Mouse (Mus musculus): ENCODE results near the gene Gnat1. TPM values are rescaled to one million over a fixed set of nuclear protein-coding genes. Genes with fewer than 3 reads are reported as not detected.
"Not testable (repeated sequence)": the region's sequence is repeated elsewhere in the genome, so short reads cannot be mapped to it uniquely, and the experiment has no call there.

The Gnat1 gene
- polyA plus RNA-seq, 1 experiment = 0.09 TPM

DNA sequence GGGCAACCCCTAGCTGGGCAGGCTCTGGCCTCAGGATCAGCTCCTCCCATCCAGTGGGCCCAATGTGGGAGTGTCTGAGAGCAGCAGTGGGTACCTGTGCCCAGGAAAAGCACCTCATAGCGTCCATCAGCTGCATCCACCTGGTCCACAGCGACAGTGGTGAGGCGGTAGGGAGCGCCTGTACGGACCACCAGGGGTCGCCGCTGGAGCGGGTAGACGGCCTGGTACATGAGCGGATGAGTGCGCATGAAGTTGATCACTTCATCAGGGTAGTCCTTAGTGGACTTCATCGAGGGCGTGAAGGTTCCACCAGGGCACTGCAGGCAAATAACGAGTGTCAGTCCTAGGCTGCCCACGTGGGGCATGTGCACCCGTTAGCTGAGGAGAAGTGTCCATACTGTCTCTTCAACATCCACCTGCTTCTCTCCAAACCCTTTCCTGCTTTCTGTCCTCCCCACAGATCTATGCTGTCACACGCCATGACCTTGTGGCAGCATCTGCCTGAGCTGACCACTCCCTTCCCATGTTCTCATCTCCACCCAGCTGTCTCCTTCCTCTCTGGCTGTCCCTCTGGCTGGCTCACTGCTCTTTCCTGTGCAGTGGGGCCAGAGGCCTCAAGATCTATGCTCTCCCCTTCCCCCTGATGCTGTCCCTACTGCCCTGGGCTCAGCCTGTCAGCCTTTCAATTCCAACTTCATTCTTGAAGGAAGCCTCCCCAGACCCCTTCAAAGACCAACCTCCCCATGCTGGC is 5.9 kb upstream of the Gnat1 start:
- TF ChIP-seq CTCF (conservative IDR thresholded peaks at IDR 0.05; ENCODE audit: insufficient read depth, insufficient read length, low read depth, low read length) (peak; percentile 65), POLR2A (IDR thresholded peaks at IDR 0.05; ENCODE audit: low read depth, low read length) (no peak)
- Histone ChIP-seq H3K27ac (ENCODE audit: insufficient read depth, low read depth, low read length) (peak overlapping the region; percentile 70), H3K4me1 (ENCODE audit: control insufficient read depth, insufficient read depth, low read length) (no peaks in the 10 kb centered on the region), H3K36me3 (ENCODE audit: control insufficient read depth, insufficient read depth, low read length) (no peaks in the 10 kb centered on the region), H3K27me3 (replicated peaks; ENCODE audit: control insufficient read depth, insufficient read depth, low read length) (no peaks in the 10 kb centered on the region), H3K4me3 (ENCODE audit: insufficient read depth, low read depth, low read length) (no peak overlapping the region)
- peak; percentile 75 for DNase-seq
- WGBS = 37% methylated on average over 17 of the region's 17 CpGs

GRCm38 (mm10) chr9:107682405-107682804 is 2.9 kb upstream of the Gnat1 start:
- TF ChIP-seq POLR2A (IDR thresholded peaks at IDR 0.05; ENCODE audit: low read depth, low read length) (no peak), CTCF (conservative IDR thresholded peaks at IDR 0.05; ENCODE audit: insufficient read depth, insufficient read length, low read depth, low read length) (no peak)
- DNase-seq = peak; percentile 52
- H3K4me1 ChIP-seq (ENCODE audit: control insufficient read depth, insufficient read depth, low read length) = no peaks in the 10 kb centered on the region
- 71% methylated on average over 20 of the region's 20 CpGs for WGBS
- no peaks in the 10 kb centered on the region for H3K36me3 ChIP-seq (ENCODE audit: control insufficient read depth, insufficient read depth, low read length)
- no peaks in the 10 kb centered on the region for H3K27me3 ChIP-seq (replicated peaks; ENCODE audit: control insufficient read depth, insufficient read depth, low read length)
- no peak overlapping the region for H3K27ac ChIP-seq (ENCODE audit: insufficient read depth, low read depth, low read length)
- no peak overlapping the region for H3K4me3 ChIP-seq (ENCODE audit: insufficient read depth, low read depth, low read length)

- Histone ChIP-seq H3K4me3 (ENCODE audit: insufficient read depth, low read depth, low read length) (no peak overlapping the region), H3K36me3 (ENCODE audit: control insufficient read depth, insufficient read depth, low read length) (no peaks in the 10 kb centered on the region), H3K27ac (ENCODE audit: insufficient read depth, low read depth, low read length) (no peak overlapping the region), H3K4me1 (ENCODE audit: control insufficient read depth, insufficient read depth, low read length) (peaks cover 3% of the 10 kb centered on the region; the same call in 1 of the 2 replicates), H3K27me3 (replicated peaks; ENCODE audit: control insufficient read depth, insufficient read depth, low read length) (no peaks in the 10 kb centered on the region)
- WGBS = 97% methylated on average over 2 of the region's 2 CpGs
- no peak for TF ChIP-seq CTCF (conservative IDR thresholded peaks at IDR 0.05; ENCODE audit: insufficient read depth, insufficient read length, low read depth, low read length)
- TF ChIP-seq POLR2A (IDR thresholded peaks at IDR 0.05; ENCODE audit: low read depth, low read length) = no peak
- no peak for DNase-seq
Measured at GRCm38 (mm10) chr9:107678861-107679260, 651 bp downstream of the Gnat1 start.

- WGBS = 32% methylated on average over 14 of the region's 14 CpGs
- not testable (repeated sequence) for H3K27me3 ChIP-seq (replicated peaks; ENCODE audit: control insufficient read depth, insufficient read depth, low read length); H3K27ac ChIP-seq (ENCODE audit: insufficient read depth, low read depth, low read length); H3K4me3 ChIP-seq (ENCODE audit: insufficient read depth, low read depth, low read length); H3K36me3 ChIP-seq (ENCODE audit: control insufficient read depth, insufficient read depth, low read length); H3K4me1 ChIP-seq (ENCODE audit: control insufficient read depth, insufficient read depth, low read length)
- DNase-seq = peak; percentile 84
- 0 out of 2 replicates have a peak, but pooled peaks have one; percentile 27 for TF ChIP-seq CTCF (conservative IDR thresholded peaks at IDR 0.05; ENCODE audit: insufficient read depth, insufficient read length, low read depth, low read length)
Measured at GRCm38 (mm10) chr9:107677819-107678526, 1.5 kb downstream of the Gnat1 start.

GRCm38 (mm10) chr9:107677091-107677784 is 2.3 kb downstream of the Gnat1 start:
- H3K27me3 ChIP-seq (replicated peaks; ENCODE audit: control insufficient read depth, insufficient read depth, low read length) = no peaks in the 10 kb centered on the region
- H3K4me3 ChIP-seq (ENCODE audit: insufficient read depth, low read depth, low read length) = no peak overlapping the region
- no peaks in the 10 kb centered on the region for H3K36me3 ChIP-seq (ENCODE audit: control insufficient read depth, insufficient read depth, low read length)
- no peak for TF ChIP-seq POLR2A (IDR thresholded peaks at IDR 0.05; ENCODE audit: low read depth, low read length)
- peak; percentile 87 for TF ChIP-seq CTCF (conservative IDR thresholded peaks at IDR 0.05; ENCODE audit: insufficient read depth, insufficient read length, low read depth, low read length)
- peaks cover 3% of the 10 kb centered on the region; the same call in 1 of the 2 replicates for H3K4me1 ChIP-seq (ENCODE audit: control insufficient read depth, insufficient read depth, low read length)
- H3K27ac ChIP-seq (ENCODE audit: insufficient read depth, low read depth, low read length) = no peak overlapping the region
- DNase-seq = peak; percentile 62
- 17% methylated on average over 17 of the region's 17 CpGs for WGBS

- Histone ChIP-seq H3K4me3 (ENCODE audit: insufficient read depth, low read depth, low read length) (peak overlapping the region; percentile 6; the same call in 1 of the 2 replicates), H3K36me3 (ENCODE audit: control insufficient read depth, insufficient read depth, low read length) (no peaks in the 10 kb centered on the region), H3K27me3 (replicated peaks; ENCODE audit: control insufficient read depth, insufficient read depth, low read length) (no peaks in the 10 kb centered on the region), H3K4me1 (ENCODE audit: control insufficient read depth, insufficient read depth, low read length) (peaks cover 3% of the 10 kb centered on the region; the same call in 1 of the 2 replicates), H3K27ac (ENCODE audit: insufficient read depth, low read depth, low read length) (no peak overlapping the region)
- DNase-seq = no peak
- no peak for TF ChIP-seq CTCF (conservative IDR thresholded peaks at IDR 0.05; ENCODE audit: insufficient read depth, insufficient read length, low read depth, low read length)
- TF ChIP-seq POLR2A (IDR thresholded peaks at IDR 0.05; ENCODE audit: low read depth, low read length) = no peak
- 2% methylated on average over 24 of the region's 25 CpGs for WGBS
Measured at GRCm38 (mm10) chr9:107676302-107676701, 3.2 kb downstream of the Gnat1 start.
